Mouse (Mus musculus): ENCODE measurements around the gene Ptbp1.
"Not testable (repeated sequence)": the region's sequence is repeated elsewhere in the genome, so short reads cannot be mapped to it uniquely, and the experiment has no call there.

Ptbp1 gene

DNA sequence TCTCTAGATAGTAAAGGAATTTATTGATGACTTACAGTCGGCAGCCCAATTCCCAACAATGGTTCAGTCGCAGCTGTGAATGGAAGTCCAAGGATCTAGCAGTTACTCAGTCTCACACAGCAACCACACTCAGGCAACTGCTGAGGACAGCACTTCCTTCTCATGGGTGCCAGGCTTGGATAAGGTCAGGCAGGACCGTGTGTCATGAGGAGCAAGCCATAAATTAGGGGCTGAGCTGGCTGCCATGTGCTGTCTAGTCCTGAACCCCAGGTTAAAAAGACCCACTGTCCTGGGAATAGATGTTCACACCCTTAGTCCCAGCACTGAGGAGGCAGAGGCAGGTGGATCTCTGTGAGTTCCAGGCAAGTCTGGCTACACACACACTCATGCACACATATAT is 30.7 kb downstream of the Ptbp1 start:
- not testable (repeated sequence) for DNase-seq

DNA sequence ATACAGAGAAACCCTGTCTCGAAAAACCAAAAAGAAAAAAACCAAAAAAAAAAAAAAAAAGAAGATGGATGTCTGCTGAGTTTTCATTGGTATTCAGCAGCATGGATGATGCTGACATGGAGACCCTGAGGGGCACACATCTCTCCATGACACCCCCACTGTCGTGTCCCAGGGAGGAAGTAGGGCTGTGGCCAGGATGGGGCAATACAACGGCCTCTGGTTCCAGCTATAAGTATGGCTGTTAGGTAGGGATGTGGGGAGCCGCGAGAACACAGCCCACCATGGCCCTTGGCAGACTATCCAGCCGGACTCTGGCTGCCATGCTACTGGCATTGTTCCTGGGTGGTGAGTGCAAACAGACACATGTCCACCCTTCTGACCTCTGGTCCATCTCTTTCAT is 31.8 kb downstream of the Ptbp1 start, which contains the start of gene Elane:
TSS of gene Elane (plus strand) at position 194 of the 400 bp plus-strand sequence.
- no peak for DNase-seq

DNA sequence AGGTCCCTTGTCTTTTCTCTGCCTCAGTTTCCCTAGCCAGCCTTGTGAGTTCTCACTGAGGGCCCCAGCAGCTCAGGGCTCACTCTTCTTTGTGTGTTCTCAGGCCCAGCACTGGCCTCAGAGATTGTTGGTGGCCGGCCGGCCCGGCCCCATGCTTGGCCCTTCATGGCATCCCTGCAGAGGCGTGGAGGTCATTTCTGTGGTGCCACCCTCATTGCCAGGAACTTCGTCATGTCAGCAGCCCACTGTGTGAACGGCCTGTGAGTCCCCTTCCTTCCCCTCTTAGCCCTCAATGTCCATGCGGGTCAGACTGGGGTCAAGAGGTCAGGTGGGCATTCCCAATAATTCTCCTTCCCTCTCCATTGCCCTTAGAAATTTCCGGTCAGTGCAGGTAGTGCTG is 32.4 kb downstream of the Ptbp1 start:
- no peak for DNase-seq

DNA sequence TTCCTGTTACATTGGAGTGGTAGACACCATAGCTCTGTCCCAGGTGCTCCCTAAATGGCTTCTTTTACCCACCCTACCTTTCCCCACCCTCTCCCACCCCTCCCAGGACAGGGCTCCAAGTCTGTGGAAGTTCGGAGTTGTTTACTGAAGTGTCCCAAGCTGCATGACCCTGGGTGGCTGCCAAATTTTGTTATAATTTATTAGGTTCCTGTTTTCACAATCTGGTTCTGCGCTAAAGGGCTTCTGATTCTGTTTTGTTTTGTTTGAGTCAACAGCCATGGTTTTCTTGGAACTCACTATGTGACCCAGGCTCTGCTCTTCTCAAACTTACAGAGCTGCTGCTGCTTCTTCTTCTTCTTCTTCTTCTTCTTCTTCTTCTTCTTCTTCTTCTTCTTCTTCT is 35.2 kb downstream of the Ptbp1 start:
- no peak for DNase-seq

- DNase-seq: no peak
Observed at GRCm38 (mm10) chr10:79890670-79891069, 36.4 kb downstream of the Ptbp1 start, which contains the start of gene Cfd. TSS of gene Cfd (plus strand) at chr10:79890853.

DNA sequence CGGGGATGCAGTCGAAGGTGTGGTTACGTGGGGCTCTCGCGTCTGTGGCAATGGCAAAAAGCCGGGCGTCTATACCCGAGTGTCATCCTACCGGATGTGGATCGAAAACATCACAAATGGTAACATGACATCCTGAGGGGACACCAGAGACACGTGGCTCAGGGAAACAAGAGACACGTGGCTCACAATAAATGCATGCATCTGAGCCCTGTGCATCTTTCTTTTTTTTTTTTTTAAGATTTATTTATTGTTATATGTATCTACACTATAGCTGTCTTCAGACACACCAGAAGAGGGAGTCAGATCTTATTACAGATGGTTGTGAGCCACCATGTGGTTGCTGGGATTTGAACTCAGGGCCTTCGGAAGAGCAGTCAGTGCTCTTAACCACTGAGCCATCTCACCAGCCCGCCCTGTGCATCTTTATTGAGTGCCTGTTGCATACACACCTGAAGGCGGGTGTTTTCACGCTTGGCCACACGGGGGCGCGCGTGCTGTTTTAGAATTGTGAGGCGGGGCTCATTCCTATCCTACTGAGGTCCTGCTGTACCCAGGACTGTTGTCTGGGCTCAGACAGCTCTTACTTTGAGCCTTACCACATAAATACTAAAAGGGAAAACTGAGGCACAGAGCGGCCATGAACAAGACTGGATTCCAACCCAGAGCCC is 38.4 kb downstream of the Ptbp1 start:
- DNase-seq: peak; percentile 89

DNA sequence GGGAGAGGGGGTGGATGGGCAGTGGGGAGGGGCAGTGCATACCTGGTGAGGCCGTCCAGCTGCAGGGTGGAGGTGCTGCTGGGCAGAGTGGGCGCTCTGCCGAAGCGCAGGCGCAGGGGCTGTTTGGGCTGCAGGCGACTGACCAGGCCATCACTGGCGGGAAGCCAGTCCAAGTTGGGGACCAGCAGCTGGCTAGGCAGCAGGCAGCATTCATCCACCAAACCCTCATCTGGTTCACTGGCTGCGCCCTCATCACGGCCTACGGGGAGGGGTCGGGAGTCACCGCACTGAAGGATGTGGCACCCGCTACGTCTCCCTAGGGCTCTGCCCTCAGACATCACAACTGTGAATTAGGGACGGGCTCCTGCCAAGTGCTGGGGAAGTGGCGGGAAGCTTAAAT is 42.1 kb downstream of the Ptbp1 start:
- no peak for DNase-seq

GRCm38 (mm10) chr10:79896814-79897213 is 42.6 kb downstream of the Ptbp1 start:
- no peak for DNase-seq

GRCm38 (mm10) chr10:79897316-79898245 is 43.4 kb downstream of the Ptbp1 start:
- no peak for DNase-seq

GRCm38 (mm10) chr10:79900951-79901410 is 46.8 kb downstream of the Ptbp1 start:
- DNase-seq: no peak

GRCm38 (mm10) chr10:79906712-79907111 is 52.5 kb downstream of the Ptbp1 start:
- DNase-seq: no peak

- DNase-seq: no peak
Observed at GRCm38 (mm10) chr10:79907415-79907814, 53.2 kb downstream of the Ptbp1 start.

GRCm38 (mm10) chr10:79908167-79909091 is 54.2 kb downstream of the Ptbp1 start, which contains the start of gene Med16:
TSS of gene Med16 (minus strand) at chr10:79908923.
- peak; percentile 99 for DNase-seq

- peak; percentile 31 for DNase-seq
Observed at GRCm38 (mm10) chr10:79909092-79909922, 55.1 kb downstream of the Ptbp1 start.

- DNase-seq: no peak
Observed at GRCm38 (mm10) chr10:79910556-79910955, 56.3 kb downstream of the Ptbp1 start, which contains the start of gene Gm26602. TSS of gene Gm26602 (plus strand) at chr10:79910856.

DNA sequence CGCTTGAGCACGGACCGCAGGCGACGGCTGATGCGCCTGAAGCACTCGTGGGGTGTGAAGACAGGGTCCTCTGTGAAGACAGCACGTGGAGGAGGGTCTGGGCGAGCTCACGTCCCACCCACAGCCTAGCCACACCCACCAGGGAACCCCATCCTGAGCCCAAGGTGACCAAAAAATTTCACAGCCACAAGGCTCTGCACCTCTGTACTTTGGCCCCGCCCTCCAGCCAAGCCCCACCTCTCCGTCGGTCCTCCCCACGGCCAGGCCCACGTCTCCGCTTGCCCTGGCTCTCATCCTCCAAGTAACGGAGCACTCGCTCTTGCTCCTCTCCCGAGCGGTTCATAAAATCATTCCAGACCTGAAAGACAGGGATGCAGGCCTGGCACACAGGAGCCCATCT is 58.2 kb downstream of the Ptbp1 start:
- no peak for DNase-seq
